Mouse (Mus musculus) right cerebral cortex, postnatal 14 days (tissue): Measurements from ENCODE around the gene Foxj1.

Source experiments
- DNase-seq: peaks from one replicate; pipeline ENCODE4 v3.0.0; 2022

Gene Foxj1

GRCm38 (mm10) chr11:116297017-116297416, 38.2 kb downstream of the Foxj1 start:
- no peak for DNase-seq

- no peak for DNase-seq
These were observed 38.9 kb downstream of the Foxj1 start for GRCm38 (mm10) chr11:116296191-116296734.

DNA sequence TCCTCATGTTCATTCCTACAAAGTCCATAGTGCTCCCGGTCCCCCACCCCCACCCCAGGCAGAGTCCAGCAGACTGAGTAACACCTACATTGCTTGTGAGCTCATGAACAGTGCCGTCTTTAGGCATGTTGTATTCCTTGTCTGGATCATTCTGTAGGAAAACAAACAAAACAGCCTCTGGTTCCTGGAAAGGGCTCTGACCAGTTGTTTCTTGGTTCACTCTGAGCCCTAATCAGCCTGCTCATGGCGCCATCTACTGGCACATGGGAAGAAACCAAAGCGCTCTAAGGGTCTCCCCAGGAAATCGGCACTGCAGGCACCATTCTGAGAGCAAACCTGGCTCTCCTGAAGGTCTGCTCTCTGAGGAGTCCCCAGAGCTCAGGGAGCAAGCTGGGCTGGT, 40.9 kb downstream of the Foxj1 start:
- peak; percentile 53 for DNase-seq

DNA sequence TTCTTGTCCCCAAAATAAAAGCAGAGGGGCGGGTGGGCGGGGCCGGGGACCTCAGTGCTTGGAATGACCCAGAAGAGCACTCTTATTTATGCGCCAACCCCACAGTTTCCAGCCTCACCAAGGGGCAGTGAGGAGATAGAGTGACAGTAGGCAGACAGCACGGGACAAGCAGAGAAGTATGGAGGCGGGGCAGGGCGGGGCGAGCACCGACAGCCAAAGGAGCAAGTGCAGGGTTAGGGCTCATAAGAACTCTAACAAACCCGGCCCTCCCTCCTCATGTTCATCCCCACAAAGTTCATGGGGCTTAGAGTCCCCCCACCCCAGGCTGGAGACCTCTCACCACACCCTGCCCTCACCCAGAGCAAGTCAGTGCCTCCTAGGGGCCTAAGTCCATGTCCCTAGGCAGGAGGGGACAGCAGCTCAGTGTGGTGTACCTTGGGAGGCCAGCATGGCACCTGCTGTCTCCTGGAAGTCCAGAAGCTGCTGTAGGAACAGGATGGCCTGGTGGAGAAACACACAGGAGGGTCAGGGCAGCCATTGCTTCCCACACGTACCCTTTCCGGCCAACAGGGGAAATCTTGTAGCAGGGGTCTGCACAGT, 41.6 kb downstream of the Foxj1 start:
- no peak for DNase-seq

DNA sequence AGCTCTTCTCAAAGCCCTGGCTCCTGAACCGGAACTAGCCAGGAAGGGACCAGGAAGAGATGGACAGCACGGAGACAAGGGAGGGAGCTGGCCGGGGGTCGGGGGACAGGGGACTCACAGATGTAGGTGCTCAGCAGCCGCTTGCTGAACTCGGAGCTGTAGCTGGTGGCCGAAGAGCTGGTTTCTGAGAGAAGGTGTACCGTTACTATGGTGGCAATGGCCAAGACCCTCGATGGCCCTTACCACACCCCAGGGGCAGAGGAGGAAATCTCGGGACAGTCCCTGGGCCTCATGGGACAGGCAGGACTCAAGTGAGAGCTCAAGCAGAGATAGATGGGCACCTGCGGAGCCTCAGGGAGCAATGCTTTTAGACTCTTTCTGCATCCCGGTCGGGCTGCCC, 42.8 kb downstream of the Foxj1 start:
- no peak for DNase-seq

DNA sequence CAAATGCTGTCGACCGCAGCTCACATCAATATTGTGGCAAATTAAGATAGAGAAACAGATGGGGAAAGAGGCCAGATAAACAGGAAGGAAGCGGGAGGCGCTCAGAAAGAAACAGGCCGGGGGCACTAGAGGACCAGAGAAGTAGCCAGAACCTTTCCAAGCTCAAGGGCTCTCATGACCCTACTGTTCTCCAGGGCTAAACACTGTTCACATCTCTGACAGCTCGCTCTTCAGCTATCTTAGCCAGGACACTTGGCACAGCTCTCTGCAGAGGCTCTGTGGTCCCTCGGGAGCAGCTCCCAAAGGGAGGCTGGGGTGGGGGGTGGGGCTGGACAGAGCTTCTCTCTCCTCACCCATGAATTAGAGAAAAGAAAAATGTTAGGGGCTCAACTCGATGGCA, 44.6 kb downstream of the Foxj1 start:
- DNase-seq: no peak

GRCm38 (mm10) chr11:116287351-116287750, 47.8 kb downstream of the Foxj1 start:
- no peak for DNase-seq

DNA sequence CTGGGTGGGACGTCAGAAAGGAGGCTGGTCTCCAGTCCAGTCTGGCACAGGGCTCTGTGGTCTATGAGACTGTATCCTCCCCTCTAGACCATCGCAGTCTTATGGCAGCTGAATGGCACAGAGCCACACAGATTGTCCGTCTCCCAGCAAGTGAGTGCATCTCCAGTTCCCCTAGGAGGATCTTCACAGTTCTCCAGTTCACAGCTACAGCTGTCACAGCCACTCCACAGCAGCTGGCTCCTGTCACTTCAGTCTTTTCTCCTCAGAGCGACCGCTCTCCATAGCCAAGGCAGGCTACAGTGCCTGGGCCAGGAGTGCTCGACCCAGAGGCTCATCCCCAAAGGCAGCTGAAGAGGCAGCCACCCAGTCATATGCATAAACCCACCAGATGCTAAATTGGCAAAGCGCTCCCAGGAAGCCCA, 49.4 kb downstream of the Foxj1 start:
- no peak for DNase-seq

DNA sequence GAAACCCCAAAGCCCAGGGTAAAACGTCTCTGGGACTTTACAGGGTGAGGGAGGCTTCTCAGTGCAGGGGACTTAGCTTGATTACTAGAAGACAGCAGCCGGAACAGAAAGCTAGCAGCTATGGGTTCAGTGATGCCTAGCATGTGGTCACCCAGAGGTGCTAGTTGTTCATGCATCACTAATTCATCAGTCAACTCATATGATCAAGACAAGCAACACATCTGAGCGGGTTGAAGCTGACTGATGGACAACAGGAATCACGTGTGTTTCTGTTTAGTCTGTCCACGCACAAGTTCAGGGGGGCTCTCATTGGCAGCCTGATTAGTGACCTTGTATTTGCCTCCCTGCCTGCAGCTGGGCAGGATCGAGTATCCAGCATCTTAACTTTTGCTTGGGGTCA, 51.2 kb downstream of the Foxj1 start:
- no peak for DNase-seq

GRCm38 (mm10) chr11:116282912-116283521, 52.2 kb downstream of the Foxj1 start:
- DNase-seq: no peak

DNA sequence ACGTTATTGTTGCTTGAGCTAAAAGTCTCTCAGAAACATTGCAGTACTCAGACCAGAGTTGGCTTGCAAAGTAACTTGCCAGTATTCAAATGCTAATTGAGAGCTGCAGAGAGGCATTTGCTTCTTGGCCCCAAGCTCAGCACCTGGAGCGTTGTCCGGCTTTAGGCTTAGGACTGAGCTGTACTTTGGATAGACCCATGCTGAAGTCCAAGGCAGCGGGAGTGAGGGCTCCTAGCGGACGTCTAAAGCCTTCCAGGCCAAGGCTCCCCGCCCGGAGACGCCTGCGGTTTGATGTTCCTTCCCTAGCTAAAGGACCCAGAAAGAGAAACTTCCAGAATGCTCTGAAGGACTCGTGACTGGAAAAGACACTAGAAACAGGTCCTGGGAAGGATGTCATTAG, 53.1 kb downstream of the Foxj1 start:
- DNase-seq: no peak

DNA sequence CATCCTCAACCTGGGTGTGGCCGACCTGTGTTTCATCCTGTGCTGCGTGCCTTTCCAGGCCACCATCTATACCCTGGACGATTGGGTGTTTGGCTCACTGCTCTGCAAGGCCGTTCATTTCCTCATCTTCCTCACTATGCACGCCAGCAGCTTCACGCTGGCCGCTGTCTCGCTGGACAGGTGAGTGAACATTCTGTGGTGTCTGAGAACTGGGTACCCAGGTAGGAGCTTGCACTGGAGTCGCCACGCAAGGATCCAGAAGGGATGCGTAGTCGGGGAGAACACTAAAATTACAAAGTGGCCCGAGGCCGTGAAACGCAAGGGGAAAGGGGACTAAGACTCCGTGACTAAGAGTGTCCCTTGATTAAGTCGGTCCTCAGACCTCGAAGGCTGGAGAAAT, 53.5 kb downstream of the Foxj1 start:
- no peak for DNase-seq

DNA sequence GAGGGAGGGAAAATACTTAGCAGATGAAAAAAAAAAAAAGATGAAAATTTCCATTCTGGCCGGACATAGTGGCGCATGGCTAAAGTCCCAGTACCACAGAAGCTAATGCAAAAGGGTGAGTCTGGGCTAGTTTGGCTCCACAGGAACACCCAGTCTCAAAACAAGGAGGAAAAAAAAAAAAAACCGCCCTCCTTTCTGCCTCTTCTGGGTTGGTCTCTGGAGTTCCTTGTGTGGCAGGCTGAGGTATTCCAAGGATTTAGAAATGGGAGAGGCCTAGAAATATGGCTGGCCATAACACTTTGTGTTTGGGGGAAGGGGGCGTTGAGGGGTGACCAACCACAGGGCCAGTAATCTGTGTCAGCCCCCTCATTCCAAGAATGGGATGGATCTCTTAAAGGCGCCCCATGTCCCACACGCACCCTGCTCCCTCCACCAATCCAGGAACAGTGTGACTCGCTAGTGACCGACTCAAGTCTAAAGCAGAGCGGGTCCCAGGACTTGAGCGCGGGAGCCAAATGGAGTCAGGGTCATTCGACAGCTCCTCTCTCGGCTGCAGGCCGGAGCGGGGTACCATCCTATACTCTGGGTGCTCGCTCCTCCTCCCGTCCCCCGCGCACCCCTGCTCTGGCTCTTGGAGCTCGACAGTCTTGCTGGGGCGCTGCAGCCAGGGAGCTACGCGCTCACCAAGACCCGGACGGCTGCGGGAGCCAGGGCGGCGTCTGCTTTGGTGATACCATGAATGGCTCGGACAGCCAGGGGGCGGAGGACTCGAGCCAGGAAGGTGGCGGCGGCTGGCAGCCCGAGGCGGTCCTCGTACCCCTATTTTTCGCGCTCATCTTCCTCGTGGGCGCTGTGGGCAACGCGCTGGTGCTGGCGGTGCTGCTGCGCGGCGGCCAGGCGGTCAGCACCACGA, 54.2 kb downstream of the Foxj1 start, which contains the start of gene Galr2:
Gene Galr2 (plus strand): TSS at position 189 of the 913 bp plus-strand sequence.
- no peak for DNase-seq
